Mouse (Mus musculus): ENCODE results near the gene Ms4a4b. TPM values are rescaled to one million over a fixed set of nuclear protein-coding genes. Genes with fewer than 3 reads are reported as not detected.
"Not testable (repeated sequence)": the region's sequence is repeated elsewhere in the genome, so short reads cannot be mapped to it uniquely, and the experiment has no call there.

The Ms4a4b gene
- polyA plus RNA-seq, 2 experiments, result 0.06 to 0.26 TPM

DNA sequence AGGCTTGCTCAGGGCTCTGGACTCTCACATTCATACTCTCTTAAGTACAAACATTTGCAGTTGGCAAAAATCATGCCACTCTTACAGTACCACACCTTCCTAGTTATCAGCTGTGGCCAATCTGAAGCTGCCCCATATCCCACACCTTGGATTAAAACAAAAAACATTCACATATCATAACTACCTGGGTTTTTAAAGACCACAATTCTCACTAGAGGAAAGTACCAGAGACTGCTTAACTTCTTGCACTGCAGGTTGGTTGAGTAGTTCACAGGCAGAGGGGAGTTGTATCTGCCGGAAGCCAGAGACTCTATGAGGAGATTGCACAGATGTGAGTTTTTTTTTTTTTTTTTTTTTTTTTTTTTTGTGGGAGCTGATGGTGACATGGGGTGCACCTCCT, 29.3 kb upstream of the Ms4a4b start:
- Histone ChIP-seq H3K9ac (ENCODE audit: low read depth, low read length, severe bottlenecking) (no peak overlapping the region), H3K9me3 (ENCODE audit: control insufficient read depth, low read length) (no peaks in the 10 kb centered on the region), H3K4me1 (ENCODE audit: control insufficient read depth, insufficient read depth, low read length) (no peaks in the 10 kb centered on the region), H3K36me3 (ENCODE audit: control insufficient read depth, insufficient read depth, low read length) (no peaks in the 10 kb centered on the region), H3K4me3 (replicated peaks; ENCODE audit: low read length) (no peak overlapping the region), H3K27me3 (ENCODE audit: control insufficient read depth, insufficient read depth, low read length) (no peaks in the 10 kb centered on the region), H3K27ac (replicated peaks; ENCODE audit: low read depth, low read length) (no peak overlapping the region), H3K4me2 (replicated peaks; ENCODE audit: low read depth, low read length, severe bottlenecking) (no peak overlapping the region)
- WGBS, result 84% methylated on average over 1 of the region's 1 CpGs
- DNase-seq (ENCODE audit: low spot score) (no peak), ATAC-seq (ENCODE audit: low FRiP score, low read depth) (no peak)
- TF ChIP-seq POLR2A (IDR thresholded peaks at IDR 0.05; ENCODE audit: borderline replicate concordance, extremely low read depth, insufficient read depth, insufficient read length), result no peak

DNA sequence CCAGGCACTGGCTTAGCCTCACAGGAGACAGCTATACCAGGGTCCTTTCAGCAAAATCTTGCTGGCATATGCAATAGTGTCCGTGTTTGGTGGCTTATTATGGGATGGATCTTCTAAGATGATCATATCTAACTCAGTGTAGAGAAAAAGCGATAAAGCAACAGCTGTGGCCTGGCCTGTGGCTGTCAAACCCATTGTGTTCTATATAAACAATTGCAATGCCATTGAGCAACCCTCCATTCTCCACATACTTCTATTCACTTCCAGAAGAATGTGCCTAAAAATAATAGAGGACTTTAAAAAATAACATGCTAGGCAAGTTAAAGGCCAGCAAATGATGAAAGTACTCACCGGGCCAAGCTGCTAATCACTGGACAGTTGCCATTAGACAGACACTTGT, 27.8 kb upstream of the Ms4a4b start:
- Histone ChIP-seq H3K4me1 (ENCODE audit: control insufficient read depth, insufficient read depth, low read length) (no peaks in the 10 kb centered on the region), H3K9ac (ENCODE audit: low read depth, low read length, severe bottlenecking) (no peak overlapping the region), H3K9me3 (ENCODE audit: control insufficient read depth, low read length) (no peaks in the 10 kb centered on the region), H3K4me3 (replicated peaks; ENCODE audit: low read length) (no peak overlapping the region), H3K27me3 (ENCODE audit: control insufficient read depth, insufficient read depth, low read length) (no peaks in the 10 kb centered on the region), H3K4me2 (replicated peaks; ENCODE audit: low read depth, low read length, severe bottlenecking) (no peak overlapping the region), H3K36me3 (ENCODE audit: control insufficient read depth, insufficient read depth, low read length) (no peaks in the 10 kb centered on the region), H3K27ac (replicated peaks; ENCODE audit: low read depth, low read length) (no peak overlapping the region)
- TF ChIP-seq POLR2A (IDR thresholded peaks at IDR 0.05; ENCODE audit: borderline replicate concordance, extremely low read depth, insufficient read depth, insufficient read length), result no peak
- DNase-seq (ENCODE audit: low spot score), result no peak
- no peak for ATAC-seq (ENCODE audit: low FRiP score, low read depth)
- WGBS, result 72% methylated on average over 3 of the region's 3 CpGs

DNA sequence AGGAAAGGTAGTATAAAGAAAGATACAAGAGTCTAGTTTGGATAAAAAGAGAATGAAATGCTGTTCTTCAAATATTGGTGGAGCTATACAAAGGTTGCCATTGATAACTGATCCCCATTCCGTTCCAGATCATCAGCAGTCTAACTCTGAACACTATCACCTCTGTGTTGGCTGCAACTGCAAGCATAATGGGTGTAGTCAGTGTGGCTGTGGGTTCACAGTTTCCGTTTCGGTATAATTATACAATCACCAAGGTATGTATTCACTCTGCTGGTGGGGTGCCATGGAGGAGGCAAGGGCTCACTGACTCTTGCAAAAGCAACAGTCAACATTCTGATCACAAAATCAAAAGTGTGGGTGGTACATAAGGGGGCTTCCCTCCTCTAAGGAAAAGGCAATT, 24.5 kb upstream of the Ms4a4b start:
- ATAC-seq (ENCODE audit: low FRiP score, low read depth); H3K36me3 ChIP-seq (ENCODE audit: control insufficient read depth, insufficient read depth, low read length); H3K27ac ChIP-seq (replicated peaks; ENCODE audit: low read depth, low read length); H3K4me3 ChIP-seq (replicated peaks; ENCODE audit: low read length); DNase-seq (ENCODE audit: low spot score); H3K9me3 ChIP-seq (ENCODE audit: control insufficient read depth, low read length); H3K4me1 ChIP-seq (ENCODE audit: control insufficient read depth, insufficient read depth, low read length); H3K27me3 ChIP-seq (ENCODE audit: control insufficient read depth, insufficient read depth, low read length); H3K9ac ChIP-seq (ENCODE audit: low read depth, low read length, severe bottlenecking); H3K4me2 ChIP-seq (replicated peaks; ENCODE audit: low read depth, low read length, severe bottlenecking): not testable (repeated sequence)
- WGBS, result 67% methylated on average over 1 of the region's 3 CpGs

DNA sequence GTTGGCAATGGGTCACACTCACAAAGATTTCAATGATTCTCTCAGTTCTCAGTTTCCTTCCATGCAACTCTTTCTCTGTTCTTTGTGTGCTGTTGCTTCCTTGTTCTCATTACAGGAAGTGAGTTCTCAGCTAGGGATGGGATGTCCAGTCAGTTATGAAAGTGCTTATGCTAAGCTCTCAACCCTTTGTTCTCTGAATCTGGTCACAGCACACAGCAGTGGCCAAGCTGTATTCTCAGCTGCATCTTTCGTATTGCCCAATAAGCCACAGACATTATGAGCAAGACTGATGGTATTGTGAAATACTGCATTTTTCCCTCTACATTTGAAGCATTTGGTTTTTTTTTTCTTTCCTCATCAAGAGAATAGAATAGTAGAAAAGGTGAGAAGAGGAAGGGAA, 12.1 kb upstream of the Ms4a4b start:
- H3K4me1 ChIP-seq (ENCODE audit: control insufficient read depth, insufficient read depth, low read length); H3K27ac ChIP-seq (replicated peaks; ENCODE audit: low read depth, low read length); H3K36me3 ChIP-seq (ENCODE audit: control insufficient read depth, insufficient read depth, low read length); H3K27me3 ChIP-seq (ENCODE audit: control insufficient read depth, insufficient read depth, low read length); ATAC-seq (ENCODE audit: low FRiP score, low read depth); DNase-seq (ENCODE audit: low spot score); H3K4me3 ChIP-seq (replicated peaks; ENCODE audit: low read length); H3K9ac ChIP-seq (ENCODE audit: low read depth, low read length, severe bottlenecking); H3K9me3 ChIP-seq (ENCODE audit: control insufficient read depth, low read length); H3K4me2 ChIP-seq (replicated peaks; ENCODE audit: low read depth, low read length, severe bottlenecking): not testable (repeated sequence)
- 83% methylated on average over 1 of the region's 1 CpGs for WGBS

DNA sequence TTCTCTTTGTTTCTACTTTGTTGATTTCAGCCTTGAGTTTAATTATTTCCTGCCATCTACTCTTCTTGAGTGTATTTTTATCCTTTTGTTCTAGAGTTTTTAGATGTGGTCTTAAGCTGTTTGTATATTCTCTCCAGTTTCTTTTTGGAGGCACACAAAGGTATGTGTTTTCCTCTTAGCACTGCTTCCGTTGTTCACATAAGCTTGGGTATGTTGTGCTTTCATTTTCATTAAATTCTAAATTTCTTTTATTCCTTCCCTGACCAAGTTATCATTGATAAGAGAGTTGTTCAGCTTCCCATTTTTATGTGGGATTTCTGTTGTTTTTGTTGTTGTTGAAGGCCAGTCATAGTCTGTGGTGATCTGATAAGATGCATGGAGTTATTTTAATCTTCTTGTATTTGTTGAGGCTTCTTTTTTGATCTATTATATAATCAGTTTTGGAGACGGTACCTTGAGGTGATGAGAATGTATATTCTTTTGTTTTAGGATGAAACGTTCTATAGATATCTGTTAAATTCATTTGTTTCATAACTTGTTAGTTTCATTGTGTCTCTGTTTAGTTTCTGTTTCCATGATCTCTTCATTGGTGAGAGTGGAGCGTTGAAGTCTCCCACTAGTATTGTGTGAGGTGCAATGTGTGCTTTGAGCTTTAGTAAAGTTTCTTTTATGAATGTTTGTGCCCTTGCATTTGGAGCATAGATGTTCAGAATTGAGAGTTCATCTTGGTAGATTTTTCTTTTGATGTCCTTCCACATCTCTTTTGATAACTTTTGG, 8.1 kb upstream of the Ms4a4b start:
- DNase-seq (ENCODE audit: low spot score) (no peak), ATAC-seq (ENCODE audit: low FRiP score, low read depth) (no peak)
- 88% methylated on average over 4 of the region's 4 CpGs for WGBS
- Histone ChIP-seq H3K36me3 (ENCODE audit: control insufficient read depth, insufficient read depth, low read length) (no peaks in the 10 kb centered on the region), H3K4me2 (replicated peaks; ENCODE audit: low read depth, low read length, severe bottlenecking) (no peak overlapping the region), H3K4me1 (ENCODE audit: control insufficient read depth, insufficient read depth, low read length) (no peaks in the 10 kb centered on the region), H3K4me3 (replicated peaks; ENCODE audit: low read length) (no peak overlapping the region), H3K27me3 (ENCODE audit: control insufficient read depth, insufficient read depth, low read length) (no peaks in the 10 kb centered on the region), H3K9me3 (ENCODE audit: control insufficient read depth, low read length) (no peaks in the 10 kb centered on the region), H3K27ac (replicated peaks; ENCODE audit: low read depth, low read length) (no peak overlapping the region), H3K9ac (ENCODE audit: low read depth, low read length, severe bottlenecking) (no peak overlapping the region)
- TF ChIP-seq POLR2A (IDR thresholded peaks at IDR 0.05; ENCODE audit: borderline replicate concordance, extremely low read depth, insufficient read depth, insufficient read length), result no peak

DNA sequence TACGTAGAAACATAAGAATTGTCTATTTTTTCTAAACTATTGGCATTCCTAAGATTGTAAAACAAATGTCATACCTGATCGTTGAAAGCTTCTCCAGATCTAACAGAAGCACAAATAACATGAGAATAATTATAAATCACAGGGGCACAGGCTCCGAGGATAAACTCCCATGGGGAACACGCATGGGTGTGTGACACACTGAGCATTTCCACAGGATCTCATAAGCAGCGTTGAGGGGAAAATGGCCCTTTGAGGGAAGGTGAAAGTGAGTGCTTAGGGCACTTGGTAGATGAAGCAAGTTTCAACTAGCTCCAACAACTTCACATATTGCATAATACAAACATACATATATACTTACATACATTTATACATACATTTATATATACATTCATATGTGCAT, 611 bp downstream of the Ms4a4b start:
- Histone ChIP-seq H3K4me3 (replicated peaks; ENCODE audit: low read length) (no peak overlapping the region), H3K27ac (replicated peaks; ENCODE audit: low read depth, low read length) (no peak overlapping the region), H3K4me2 (replicated peaks; ENCODE audit: low read depth, low read length, severe bottlenecking) (no peak overlapping the region), H3K36me3 (ENCODE audit: control insufficient read depth, insufficient read depth, low read length) (no peaks in the 10 kb centered on the region), H3K4me1 (ENCODE audit: control insufficient read depth, insufficient read depth, low read length) (no peaks in the 10 kb centered on the region), H3K9me3 (ENCODE audit: control insufficient read depth, low read length) (no peaks in the 10 kb centered on the region), H3K27me3 (ENCODE audit: control insufficient read depth, insufficient read depth, low read length) (no peaks in the 10 kb centered on the region), H3K9ac (ENCODE audit: low read depth, low read length, severe bottlenecking) (no peak overlapping the region)
- no peak for DNase-seq (ENCODE audit: low spot score)
- WGBS, result 79% methylated on average over 5 of the region's 5 CpGs
- TF ChIP-seq POLR2A (IDR thresholded peaks at IDR 0.05; ENCODE audit: borderline replicate concordance, extremely low read depth, insufficient read depth, insufficient read length), result no peak
- no peak for ATAC-seq (ENCODE audit: low FRiP score, low read depth)

Data from limb, embryonic 14.5 days (tissue).